Mouse (Mus musculus): ENCODE results near the gene Lbhd2.

The Lbhd2 gene

GRCm38 (mm10) chr12:111447350-111447749, 40.7 kb downstream of the Lbhd2 start:
- DNase-seq (ENCODE audit: low spot score in 2 of 2): no peak

GRCm38 (mm10) chr12:111447898-111448760, 41.5 kb downstream of the Lbhd2 start:
- DNase-seq (ENCODE audit: low spot score in 2 of 2): no peak

GRCm38 (mm10) chr12:111448931-111449705, 42.5 kb downstream of the Lbhd2 start:
- DNase-seq (ENCODE audit: low spot score in 2 of 2): no peak

GRCm38 (mm10) chr12:111450359-111450758, 43.8 kb downstream of the Lbhd2 start:
- no peak for DNase-seq (ENCODE audit: low spot score in 2 of 2)

GRCm38 (mm10) chr12:111451561-111451960, 45.0 kb downstream of the Lbhd2 start:
- no peak for DNase-seq (ENCODE audit: low spot score in 2 of 2)

GRCm38 (mm10) chr12:111454021-111454420, 47.4 kb downstream of the Lbhd2 start:
- no peak for DNase-seq (ENCODE audit: low spot score in 2 of 2)

- DNase-seq (ENCODE audit: low spot score in 2 of 2): no peak
Measured at GRCm38 (mm10) chr12:111454543-111455280, 48.1 kb downstream of the Lbhd2 start.

GRCm38 (mm10) chr12:111455311-111455846, 48.8 kb downstream of the Lbhd2 start:
- no peak for DNase-seq (ENCODE audit: low spot score in 2 of 2)

- no peak for DNase-seq (ENCODE audit: low spot score in 2 of 2)
Measured at GRCm38 (mm10) chr12:111455860-111456259, 49.3 kb downstream of the Lbhd2 start.

- DNase-seq (ENCODE audit: low spot score in 2 of 2): no peak
Measured at GRCm38 (mm10) chr12:111457742-111458141, 51.1 kb downstream of the Lbhd2 start.

Measured in left cerebral cortex, adult 9 months (tissue).